Mouse (Mus musculus) heart, postnatal 10 days (tissue): ENCODE measurements around the gene Zfp770. TPM values are rescaled to one million over a fixed set of nuclear protein-coding genes. Genes with fewer than 3 reads are reported as not detected.
"Not testable (repeated sequence)": the region's sequence is repeated elsewhere in the genome, so short reads cannot be mapped to it uniquely, and the experiment has no call there.

Source experiments
- DNase-seq, 2 experiments: peaks; one replicate each; pipeline ENCODE4 v3.0.0; 2021
- intact Hi-C: fragments of 180-260 bp; cut with DNase I; formaldehyde crosslinking; loops from one replicate; pipeline ENCODE4 v1.15.1; 2025
- total RNA-seq, 2 experiments: library from RNA; stranded (reverse); gene quantifications; 2 replicates each; pipeline ENCODE4 v1.2.3; 2021

Zfp770 gene
- 10 to 100 TPM; 15.2 to 15.9 TPM for total RNA-seq

DNA sequence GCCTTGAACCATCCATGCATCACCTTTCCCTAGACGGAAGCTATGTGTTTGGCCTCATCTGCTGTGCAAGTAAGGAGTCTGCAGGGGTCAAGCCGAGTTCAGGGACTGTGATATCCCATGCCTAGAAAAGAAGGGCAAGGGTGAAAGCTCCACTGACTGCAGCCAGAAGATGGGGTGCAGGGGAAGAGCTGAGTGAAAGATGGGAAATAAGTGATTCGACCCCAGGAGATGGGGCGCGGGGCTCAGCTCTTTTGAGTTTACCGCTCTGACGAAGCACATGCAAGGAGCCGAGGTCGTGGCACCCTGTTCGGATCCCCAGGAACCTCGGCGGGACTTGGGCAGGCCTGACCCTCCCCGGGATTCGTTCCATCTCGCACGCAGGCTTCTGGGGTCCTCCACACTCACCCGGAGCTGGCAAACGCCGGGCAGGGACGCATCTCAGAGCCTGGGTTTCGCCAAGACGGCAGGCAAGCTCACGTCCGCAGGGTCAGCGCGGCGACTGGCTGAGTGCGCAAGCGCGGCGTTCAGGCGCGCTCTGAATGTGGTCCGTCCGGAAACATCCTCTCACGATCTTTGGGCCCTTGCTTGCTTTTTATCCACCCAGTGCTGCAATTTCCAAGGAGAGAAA, at the start of gene Zfp770:
Gene Zfp770 (minus strand): TSS at position 538 of the 628 bp plus-strand sequence.
- intact Hi-C loops, result loop anchor here (1.0 kb wide), 1 partner anchor 26 kb away; no protein-coding TSS in a partner anchor

DNA sequence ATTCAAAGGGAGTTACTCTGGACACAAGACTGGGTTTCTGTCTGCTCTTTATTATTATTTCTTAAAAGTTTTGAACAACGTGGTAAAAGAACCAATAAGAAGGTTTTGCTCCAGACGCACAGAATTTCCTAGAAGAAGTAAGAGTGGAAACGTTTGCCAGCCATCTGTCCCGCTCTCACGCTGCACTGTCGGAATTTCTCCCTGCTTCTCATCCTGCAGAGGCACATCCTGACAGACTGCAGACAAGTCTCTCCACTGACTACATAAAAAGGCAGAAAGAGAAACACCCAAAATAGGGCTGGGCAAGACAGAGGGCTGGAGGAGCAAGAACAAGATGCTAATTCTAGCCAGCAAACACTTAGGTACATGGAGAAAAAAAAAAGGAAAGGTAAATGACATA, 48.2 kb upstream of the Zfp770 start:
- intact Hi-C loops, result no loop called here
- DNase-seq, result no peak

More for the DNA sequence above, at the start of gene Zfp770:
- peak; percentile 85 to 90 for DNase-seq

DNA sequence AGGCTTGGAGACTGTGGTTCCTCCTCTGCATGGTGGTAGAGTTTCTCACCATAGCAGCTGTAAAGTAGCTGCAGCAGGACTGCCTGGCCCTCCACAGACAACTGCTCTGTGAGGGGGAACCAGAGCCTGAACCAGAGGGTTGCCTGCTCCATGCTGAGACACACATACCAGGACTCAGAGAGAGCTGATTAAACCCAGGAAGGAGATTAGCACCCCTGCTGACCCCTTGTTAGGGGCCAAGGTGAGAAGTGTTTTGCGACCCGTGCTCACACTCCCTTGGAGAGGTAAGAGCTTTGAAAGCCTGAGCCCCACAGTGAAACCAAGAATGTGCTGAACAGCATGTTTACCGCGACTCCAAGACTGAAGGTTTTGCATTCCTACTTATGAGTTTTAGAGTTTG, 36.4 kb upstream of the Zfp770 start:
- no peak for DNase-seq
- intact Hi-C loops, result no loop called here

DNA sequence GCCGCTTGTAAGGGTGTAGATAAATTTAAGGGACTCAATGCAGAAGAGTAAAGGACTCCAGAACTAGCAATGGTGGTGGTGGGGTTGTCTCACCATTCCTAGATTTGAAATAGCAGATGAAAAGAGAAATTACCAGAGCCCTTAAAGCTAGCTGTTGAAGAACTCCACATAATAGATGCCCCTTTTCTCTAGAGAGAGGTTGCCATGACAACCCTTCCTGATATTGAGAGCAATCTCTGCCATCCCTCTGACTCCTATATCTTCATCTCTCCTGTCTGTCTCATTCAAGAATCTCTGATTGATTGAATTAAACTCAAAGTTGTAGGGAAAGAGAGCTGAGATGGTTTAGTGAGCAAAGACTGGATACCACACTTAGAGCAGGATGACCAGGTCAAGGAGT, 35.3 kb upstream of the Zfp770 start:
- DNase-seq, result no peak
- intact Hi-C loops, result no loop called here

DNA sequence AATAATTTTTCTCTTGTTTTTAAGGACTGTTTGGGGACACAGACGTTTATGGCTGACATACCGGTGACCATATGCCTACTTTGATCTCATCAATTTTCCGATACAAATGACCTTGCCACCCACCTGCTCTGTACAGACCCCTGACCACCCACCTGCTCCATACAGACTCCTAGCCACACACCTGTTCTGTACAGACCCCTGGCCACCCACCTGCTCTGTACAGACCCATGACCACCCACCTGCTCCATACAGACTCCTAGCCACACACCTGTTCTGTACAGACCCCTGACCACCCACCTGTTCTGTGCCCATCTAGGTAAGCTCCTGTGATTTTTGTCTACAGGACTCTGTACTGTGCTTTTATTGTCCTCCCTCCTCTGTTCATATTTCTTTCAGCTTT, 34.3 kb upstream of the Zfp770 start:
- intact Hi-C loops, result no loop called here
- DNase-seq, result no peak

- DNase-seq, result no peak
- intact Hi-C loops, result no loop called here
These were observed 30.0 kb upstream of the Zfp770 start for GRCm38 (mm10) chr2:114231248-114231647.

GRCm38 (mm10) chr2:114228672-114229071, 27.4 kb upstream of the Zfp770 start:
- intact Hi-C loops, result no loop called here
- DNase-seq, result no peak

GRCm38 (mm10) chr2:114205036-114205435, 3.8 kb upstream of the Zfp770 start:
- intact Hi-C loops, result no loop called here

DNA sequence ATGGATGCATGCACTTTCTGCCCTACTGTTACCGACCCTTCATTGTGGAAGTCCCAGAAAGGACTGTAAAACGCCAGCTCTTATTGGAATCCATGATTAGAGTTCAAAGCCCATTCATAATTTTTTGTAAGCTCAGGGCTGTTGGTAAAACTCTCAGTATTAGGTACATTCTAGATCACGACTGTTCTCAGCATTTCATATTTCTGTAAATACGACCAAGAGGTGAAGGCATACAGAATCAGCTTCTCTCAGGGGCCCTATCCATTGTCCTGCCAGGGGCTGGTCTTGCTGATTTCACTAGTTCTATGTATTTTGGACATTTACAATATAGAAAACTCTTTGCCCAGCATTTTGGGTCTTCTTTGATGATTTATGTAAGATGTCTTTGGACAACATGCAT, 305 bp upstream of the Zfp770 start:
- intact Hi-C loops, result loop anchor here (1.0 kb wide), 1 partner anchor 26 kb away; no protein-coding TSS in a partner anchor

More at GRCm38 (mm10) chr2:114205036-114205435, 3.8 kb upstream of the Zfp770 start:
- no peak for DNase-seq

GRCm38 (mm10) chr2:114196421-114196820, 4.8 kb downstream of the Zfp770 start:
- no peak for DNase-seq
- intact Hi-C loops, result no loop called here

More for the DNA sequence above, 305 bp upstream of the Zfp770 start:
- DNase-seq, result no peak

DNA sequence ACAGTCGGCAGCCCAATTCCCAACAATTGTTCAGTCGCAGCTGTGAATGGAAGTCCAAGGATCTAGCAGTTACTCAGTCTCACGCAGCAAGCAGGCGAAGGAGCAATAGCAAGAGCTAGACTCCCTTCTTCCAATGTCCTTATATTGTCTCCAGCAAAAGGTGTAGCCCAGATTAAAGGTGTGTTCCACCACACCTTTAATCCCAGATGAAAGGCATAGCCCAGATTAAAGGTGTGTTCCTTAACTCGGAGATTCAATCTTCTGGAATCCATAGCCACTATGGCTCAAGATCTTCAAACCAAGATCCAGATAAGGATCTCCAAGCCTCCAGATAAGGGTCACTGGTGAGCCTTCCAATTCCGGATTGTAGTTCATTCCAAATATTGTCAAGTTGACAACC, 14.3 kb downstream of the Zfp770 start, which contains the start of gene Aqr:
Gene Aqr (minus strand): TSS at position 101 of the 400 bp plus-strand sequence.
- DNase-seq, intact Hi-C loops: not testable (repeated sequence)

- no peak for DNase-seq
- intact Hi-C loops, result loop anchor here (10.0 kb wide), 1 partner anchor 313 kb away; no protein-coding TSS in a partner anchor
These were observed 23.2 kb downstream of the Zfp770 start for GRCm38 (mm10) chr2:114177802-114178733.

DNA sequence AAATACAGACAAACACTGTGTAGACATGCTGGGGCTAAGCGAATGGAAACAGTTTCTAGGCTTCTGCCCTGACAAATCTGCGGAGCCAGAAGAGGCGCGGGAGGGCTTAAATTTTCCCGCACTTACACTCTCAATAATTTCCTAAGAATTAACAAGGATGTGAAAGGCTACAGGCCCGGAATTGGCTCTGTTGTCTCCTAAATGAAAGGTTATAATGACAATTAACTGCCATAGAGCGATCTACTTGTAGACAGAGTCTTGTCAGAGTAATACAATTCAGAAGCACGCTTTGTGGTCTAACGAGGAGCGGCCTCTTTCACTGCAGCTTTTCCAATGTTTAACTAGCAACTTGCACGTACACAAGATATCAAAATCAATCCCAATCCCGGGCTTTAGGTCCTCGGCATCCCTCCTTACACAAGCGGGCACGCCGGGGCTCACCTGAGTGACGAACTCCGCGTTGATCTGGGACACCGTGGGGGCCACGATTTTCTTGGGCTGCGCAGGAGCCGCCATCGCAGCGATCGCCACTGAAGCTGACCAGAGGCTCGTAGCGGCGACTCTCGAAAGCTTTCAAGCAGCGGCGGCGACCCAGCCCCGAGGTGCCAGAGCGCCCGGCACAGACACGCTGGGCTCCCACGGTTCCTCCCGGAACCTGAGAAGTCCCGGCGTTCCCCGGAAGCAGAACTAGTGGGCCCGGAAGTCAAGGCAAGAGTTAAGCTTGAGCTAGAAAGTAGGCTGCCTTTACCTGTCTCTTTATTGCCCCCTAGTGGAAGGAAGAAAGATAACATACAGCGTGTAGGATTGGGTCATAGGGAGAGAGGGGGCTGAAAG, 26.4 kb downstream of the Zfp770 start:
- intact Hi-C loops, result loop anchor here (1.0 to 10.0 kb wide), 2 partner anchors 26 to 310 kb away; partner anchors contain the start of gene Zfp770
- peak; percentile 82 to 87 for DNase-seq

GRCm38 (mm10) chr2:114173248-114173647, 28.0 kb downstream of the Zfp770 start:
- intact Hi-C loops, result loop anchor here (10.0 kb wide), 1 partner anchor 308 kb away; no protein-coding TSS in a partner anchor

DNA sequence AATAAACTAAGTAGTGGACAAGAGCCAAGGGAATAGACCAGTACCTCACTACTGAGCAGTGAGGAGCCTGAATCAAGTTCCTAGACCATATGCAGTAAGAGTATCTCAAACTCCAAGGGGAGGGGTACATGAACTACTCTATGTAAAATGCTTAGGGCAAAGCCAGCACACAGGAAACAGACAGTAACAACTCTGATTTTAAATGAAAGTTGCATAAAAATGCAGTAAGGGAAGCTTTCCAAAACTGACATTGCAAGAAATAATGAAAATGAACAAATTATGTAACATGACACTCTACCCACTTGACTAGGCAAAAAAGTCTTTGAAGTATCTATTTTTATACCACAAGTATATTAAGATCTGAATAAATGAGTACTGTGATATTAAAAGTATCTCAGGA, 33.4 kb downstream of the Zfp770 start:
- DNase-seq, result no peak
- intact Hi-C loops, result no loop called here

More at GRCm38 (mm10) chr2:114173248-114173647, 28.0 kb downstream of the Zfp770 start:
- no peak for DNase-seq

DNA sequence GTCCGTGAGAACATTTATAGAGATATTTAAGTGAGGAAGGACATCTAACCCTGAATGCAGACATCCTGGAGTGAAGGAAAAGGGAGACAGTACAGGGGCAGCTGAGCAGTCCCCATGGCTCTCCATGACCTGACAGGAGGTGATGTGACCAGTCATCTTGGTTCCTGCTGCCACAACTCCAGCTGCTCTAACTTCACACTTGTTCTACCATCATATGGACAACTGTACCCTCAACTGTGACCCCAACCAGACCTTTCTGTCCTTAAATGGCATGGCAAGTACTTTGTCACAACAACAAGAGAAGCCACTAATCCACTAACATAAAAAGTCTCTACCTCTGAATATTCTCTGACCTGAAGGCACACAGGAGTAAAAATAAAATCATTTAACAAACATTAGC, 39.3 kb downstream of the Zfp770 start:
- intact Hi-C loops, result no loop called here
- no peak for DNase-seq

- intact Hi-C loops, result no loop called here
These were observed 43.9 kb downstream of the Zfp770 start for GRCm38 (mm10) chr2:114157345-114157744.

GRCm38 (mm10) chr2:114156639-114157038, 44.6 kb downstream of the Zfp770 start:
- intact Hi-C loops, result no loop called here
- DNase-seq, result no peak

More at GRCm38 (mm10) chr2:114157345-114157744, 43.9 kb downstream of the Zfp770 start:
- DNase-seq, result no peak

DNA sequence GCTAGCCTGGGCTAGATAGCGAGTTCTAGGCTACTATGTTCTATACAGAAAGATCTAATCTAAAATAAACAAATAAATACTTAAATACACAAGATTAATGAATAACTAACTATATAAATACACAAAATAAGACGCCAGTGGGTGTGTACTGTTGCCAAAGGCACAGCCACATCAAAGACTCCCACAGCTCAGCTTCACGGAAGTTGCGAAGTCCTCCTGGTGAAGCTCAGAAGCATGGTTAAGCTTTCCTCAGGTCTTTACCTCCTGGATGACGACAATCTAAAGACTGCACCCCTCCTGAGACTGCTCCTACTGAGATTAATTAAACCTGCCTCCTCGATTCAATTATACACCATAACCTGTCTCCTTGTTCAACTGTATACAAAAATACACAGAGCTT, 48.0 kb downstream of the Zfp770 start:
- intact Hi-C loops, result no loop called here
- DNase-seq, result no peak

- intact Hi-C loops, result loop anchor here (5.0 kb wide), 1 partner anchor 180 kb away; no protein-coding TSS in a partner anchor
- no peak for DNase-seq
These were observed 54.3 kb downstream of the Zfp770 start for GRCm38 (mm10) chr2:114146864-114147458.
